Mouse (Mus musculus) frontal cortex, postnatal 14 days (tissue): ENCODE results near the gene Pde4d.

Experiments used
- DNase-seq, 2 experiments: peaks; one replicate each; pipeline ENCODE4 v3.0.0; 2022; ENCODE audit warnings: low spot score in 2 of 2

Pde4d gene

DNA sequence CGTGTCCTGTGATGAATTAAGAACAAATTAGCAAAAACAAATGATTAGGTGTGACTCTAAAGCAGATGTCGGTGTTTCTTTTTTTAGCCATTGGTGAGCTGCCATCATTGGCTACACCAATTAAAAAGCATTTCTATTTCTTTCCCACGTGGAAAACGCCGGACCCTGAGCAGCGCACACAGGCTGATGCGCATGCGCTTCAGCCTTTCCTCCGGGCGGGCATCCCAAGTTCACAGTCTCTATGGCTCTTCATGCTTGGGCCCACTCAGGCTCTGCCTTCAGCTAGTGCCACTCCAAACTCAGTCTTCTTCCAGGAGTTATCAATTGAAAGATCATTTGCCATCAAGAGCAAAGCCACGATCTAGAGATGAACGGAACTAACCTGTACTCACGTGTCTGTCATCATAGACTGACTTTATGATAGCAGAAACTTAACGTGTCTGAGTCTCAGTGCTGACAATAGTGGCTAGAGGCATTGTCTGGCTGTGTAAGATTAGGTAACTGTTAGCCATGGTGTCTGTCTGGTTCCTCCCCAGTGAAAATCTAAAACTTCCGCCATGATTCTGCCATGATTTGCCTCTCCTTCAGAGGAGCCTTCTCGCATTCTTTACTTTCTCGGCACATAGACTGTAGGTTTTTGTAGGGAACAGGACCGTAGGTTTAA is 1175.8 kb downstream of the Pde4d start:
- no peak for DNase-seq

DNA sequence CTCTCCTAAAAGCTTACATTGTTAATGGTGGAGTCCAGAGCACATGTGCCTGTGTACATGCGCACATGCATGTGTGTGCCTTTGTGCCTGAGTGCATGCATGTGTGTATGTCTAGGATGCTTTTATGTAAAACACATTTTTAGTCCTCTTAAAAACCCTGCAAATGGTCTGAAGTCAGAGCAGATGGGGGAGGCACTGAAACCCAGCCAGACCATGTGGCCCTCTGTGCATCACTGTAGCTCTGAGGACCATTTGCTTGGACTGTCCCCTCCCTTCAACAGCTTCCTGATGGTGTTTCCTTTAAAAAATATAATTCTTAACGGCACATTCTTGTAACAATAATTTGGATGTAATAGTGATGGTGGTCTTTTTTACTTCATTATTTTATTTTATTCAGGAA is 1177.5 kb downstream of the Pde4d start:
- no peak for DNase-seq

DNA sequence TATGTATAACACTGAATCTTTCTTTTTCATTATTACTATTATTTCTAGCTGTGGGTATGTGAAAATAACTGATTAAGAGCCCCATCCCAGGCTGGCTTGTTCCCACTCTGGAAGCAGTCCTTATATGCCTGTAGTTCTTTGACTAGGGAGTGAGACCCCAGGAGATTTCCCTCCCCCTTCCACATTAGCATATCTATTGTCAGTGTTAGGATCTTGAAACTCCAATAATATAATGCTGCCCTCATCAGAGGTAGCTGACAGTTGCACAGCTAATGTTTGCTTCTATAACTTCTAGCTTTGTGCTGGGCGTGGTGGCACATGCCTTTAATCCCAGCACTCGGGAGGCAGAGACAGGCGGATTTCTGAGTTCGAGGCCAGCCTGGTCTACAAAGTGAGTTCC is 1178.9 kb downstream of the Pde4d start:
- DNase-seq = no peak

DNA sequence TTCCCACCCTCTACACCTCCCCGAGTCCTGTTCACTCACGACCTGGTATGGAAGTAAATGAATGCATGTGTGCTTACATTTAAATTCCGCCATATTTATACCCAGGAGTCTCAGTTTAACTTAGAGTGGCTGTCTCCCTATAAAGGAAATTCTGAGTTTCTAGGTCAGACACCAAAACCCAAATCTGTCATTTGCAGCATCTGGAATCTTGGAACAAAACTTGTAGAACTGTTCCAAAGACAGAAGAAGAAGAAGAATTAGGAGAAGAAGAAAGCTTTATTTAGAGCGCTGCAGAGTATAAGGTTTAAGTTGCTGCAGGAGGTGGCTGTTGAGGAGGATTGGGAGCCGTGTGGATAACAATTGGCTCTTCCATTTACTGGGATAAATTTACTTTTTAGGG is 1179.5 kb downstream of the Pde4d start:
- no peak for DNase-seq

DNA sequence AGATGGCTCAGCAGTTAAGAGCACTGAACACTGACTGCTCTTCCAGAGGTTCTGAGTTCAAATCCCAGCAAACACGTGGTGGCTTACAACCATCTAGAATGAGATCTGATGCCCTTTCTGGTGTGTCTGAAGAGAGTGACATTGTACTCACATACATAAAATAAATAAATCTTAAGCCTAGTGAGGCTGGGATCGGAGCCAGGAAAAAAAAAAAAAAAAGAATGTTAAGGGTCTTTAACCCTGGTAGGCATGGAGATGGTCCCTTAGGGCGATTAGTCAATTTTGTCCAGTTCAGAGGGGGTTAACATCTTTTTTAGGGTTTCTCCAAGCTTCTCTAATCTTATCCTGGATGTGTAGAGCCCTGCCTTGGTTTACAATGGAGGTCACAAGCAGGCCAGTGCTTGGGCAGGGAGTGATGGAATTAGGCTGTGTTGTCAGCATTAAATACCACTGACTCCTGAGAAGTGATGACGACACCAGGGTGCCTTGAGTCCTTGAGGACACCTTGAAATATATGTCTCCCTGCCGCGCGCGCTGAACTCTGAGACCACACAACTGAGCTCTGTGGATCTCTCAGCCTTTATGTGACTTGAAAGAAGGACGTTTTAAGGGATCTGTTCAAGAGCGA is 1181.8 kb downstream of the Pde4d start:
- DNase-seq = no peak

DNA sequence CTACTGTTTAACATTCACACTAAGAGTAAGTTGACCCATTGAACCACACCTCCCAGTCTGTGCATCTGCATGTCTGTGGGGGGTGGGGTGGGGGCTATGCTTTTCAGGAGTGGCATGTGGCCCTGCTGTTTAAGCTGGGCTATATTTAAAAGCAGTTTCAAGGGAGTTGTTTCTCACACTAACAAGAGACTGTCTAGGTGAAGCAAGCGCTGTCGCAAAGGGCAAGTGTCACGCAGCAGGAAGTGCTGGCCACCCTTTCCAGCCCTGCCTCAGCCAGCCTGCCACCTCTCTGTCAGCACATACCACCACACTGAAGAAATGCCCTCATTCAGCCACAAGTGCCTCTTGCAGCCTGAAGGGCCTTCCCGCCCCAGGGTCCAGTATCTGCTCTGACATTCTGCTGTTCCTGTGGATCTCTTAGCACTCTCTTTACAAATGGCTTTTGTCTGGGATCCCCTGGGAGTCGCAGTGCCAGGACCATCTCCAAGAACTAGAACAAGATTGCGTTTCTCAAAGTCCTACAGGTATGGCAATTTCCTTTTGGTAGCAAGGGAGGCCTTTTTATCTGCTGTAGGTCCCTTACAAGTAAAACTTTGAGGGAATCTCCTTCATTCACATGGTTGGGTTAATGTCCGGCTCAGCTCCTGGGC is 1182.8 kb downstream of the Pde4d start:
- no peak for DNase-seq

DNA sequence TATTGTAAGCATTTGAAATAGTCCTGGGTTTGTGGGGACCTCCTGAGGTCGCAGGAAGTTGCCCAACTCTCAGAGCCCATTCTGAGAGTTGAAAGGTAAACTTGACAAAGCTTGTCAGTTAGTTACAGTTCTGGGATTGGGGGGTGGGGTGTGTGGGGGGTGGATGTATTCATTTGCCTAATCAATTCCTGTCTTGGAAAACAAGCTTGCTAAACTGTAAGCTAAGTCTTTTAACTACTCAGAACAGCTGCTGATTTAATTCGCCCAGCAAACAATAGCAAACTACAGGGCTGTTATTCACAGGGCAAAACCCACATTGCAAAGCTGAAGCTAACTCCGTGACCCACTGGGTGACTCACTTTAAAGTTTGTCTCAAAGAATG is 1183.3 kb downstream of the Pde4d start:
- no peak for DNase-seq

DNA sequence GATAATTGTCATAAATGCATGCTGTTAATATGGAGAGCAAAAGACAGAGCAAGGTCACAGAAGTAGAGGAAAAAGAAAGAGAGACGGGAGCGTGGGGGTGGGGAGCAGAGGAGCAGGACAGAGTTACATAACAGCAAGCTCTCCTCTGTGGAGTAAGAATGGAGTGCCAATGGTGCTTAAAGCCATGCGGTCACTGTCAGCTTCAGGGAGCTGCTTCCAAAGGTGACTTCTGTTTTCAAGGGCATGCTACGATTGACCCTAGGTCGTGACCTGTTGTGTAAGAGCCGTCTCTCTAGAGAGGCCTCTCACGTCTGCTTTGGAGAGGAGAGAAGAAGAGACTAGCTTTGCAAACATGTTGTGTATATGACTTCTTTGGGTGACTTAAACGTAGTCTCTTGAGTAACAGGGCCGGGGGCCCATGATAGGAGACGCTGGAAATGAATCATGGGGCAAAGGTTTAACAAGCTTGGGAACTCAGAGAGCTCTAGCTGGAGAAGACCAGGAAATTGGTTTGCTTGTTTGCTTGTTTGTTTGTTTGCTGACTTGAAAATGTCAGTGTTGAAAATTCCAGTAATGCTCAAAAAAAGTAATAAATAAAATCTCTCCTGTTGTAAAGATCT is 1186.3 kb downstream of the Pde4d start:
- DNase-seq = no peak

DNA sequence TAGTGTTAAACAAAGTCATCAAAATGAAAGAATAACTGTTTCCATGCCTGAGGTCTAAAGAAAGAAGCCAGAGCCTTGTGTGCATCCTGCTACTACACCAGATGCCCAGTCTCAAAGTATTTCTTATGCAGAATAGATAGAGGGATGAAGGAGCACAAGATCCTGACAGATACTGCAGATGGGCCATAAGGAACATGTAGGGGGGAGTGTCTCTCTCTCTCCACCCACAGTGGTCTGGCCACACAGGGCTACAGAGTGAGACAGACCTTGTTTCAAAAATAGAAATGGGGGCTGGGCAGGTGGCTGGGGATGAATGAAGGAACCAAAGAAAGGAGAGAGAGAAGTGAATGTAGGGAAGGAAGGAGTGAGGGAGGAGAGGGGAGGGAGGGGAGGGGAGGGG is 1188.5 kb downstream of the Pde4d start:
- no peak for DNase-seq

DNA sequence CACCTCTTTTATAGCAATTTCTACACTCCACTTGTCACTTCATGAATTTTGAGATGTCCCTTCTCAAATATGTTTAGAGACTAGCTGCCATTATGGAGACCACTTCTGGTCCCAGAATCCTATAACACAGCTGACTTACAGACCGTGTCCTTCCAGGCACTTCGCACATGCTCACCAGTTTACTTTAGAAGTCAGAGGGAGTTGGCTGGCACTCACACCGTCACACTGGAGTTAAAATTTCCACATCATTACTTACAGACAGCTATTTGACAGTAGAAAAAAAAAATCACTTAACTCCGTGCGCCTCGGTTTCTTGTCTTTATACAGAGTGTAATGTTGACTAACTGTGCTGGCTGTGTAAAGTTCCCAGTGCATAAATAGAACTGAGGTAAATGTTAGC is 1189.5 kb downstream of the Pde4d start:
- DNase-seq = no peak

DNA sequence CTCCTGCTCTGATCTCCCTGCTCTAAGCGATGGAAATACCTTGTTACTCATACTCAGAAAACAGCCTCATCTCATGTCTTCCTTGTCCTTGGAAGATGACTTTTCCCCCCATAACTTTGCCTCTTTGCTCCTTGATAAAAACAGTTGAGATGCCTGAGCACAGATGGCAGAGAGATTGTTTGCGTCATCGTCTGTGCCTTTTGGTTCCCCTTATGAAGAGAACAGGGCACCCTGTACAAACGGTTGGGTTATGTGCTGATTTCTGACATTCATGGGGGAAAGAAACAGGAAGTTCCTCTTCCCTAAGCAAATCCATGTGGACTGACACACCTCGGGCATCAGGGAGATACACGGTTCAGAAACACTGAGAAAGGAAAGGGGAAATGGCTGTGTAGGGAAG is 1191.8 kb downstream of the Pde4d start:
- no peak for DNase-seq

DNA sequence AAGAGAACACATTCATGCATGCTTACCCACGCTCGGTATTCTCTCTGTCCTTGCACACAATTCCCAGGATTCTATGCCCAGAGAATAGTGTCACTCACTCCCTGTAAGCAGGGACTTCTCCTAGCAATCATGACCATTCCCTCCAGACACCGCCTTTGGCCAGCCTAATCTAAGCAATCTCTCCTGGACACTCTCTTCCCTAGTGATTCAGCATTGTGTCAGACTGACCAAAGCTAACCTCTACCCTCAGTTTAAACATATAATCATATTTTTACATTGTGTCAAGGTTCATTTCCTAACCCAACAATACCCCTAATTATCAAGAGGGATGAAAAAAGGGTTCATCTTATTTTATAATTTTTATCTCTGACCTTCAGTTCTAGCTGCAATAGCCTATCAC is 1193.7 kb downstream of the Pde4d start:
- no peak for DNase-seq

DNA sequence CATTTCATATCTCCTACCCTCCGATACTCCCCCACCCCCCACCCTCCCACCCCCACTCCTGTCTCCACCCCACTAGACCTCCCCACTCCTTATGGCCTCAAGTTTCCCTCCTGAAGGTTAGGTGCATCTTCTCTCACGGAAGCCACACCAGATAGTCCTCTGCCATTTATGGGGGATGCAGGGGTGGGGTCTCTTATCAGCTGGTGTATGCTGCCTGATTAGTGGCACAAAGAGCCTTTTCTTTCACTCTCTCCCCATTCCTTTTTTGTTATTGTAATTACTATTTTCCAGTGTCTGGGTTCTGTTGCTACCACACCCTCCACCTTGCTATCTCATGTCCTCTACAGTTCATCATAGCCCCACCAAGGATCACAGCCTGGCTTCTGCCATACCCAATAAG is 1194.3 kb downstream of the Pde4d start:
- DNase-seq = no peak

DNA sequence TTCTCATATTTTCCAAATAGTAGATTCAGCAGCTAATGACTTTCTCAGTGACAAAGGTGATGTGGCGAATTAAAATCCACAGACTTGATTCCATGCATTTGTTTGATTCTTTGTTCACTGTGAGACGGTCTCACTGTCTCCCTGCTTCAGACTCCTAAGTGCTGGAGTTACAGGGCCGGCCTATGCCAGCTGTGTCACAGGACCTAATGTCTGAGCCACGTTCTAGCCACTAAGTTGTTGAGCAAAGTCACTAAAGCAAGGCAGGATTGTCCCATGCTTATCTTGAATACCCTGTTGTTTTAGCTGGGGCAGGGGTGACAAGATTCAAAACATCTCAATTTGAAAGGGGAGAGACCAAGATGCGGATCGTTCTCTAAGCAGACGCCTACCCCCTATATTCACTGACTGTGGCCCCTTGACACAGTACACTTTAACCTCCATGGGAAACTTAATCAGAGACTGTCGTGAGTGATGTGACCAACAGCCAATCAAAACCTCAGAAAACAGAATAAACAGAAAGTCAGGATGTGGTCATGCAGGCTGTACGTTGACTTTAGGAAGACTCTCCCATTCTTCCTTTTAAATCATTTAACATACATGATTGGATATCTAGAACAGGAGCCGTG is 1195.6 kb downstream of the Pde4d start:
- no peak for DNase-seq

DNA sequence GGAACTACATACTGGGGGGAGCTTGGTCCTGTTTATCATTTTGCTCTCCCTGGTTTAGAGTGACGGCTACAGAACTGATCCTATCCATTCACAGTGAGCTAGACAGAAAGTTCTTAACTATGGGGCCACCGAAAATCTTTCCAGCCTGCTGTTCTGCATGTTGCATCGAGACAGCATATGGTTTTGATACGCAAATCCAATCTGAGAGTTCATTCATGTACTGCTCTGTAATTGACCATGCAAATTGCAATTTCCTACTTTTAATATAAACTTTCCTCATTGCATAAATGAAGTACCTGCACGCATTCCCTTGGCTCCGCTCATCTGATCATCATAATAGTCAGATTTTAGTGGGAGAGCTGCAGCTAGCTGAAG is 1196.1 kb downstream of the Pde4d start:
- no peak for DNase-seq

DNA sequence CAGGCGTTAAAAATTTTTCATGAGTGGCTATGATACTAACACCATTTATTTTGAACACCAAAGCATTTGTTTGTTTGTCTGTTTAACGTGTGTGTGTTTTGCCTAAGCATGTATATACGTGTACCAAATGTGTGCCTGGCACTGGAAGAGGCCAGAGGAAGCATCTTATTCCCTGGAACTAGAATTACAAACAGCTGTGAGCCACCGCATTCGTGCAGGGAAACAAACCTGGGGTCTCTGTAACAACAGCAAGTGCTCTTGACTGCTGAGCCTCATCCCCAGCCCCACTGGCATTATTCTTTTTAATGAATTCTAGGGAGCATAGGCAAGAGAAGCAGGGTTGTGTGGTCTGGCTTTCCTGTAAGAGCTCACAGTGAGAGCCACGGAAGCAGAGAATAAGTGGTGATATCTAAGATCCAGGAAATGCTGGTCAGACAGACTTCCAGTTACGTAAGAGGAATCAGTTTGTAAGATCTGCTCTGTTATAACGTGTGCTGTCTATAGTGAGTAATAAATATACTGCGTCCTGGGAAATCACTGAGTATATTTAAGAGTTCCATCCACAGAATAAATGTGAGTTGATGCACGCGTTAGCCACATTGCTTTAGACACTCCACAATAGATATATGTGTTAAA is 1197.0 kb downstream of the Pde4d start:
- DNase-seq = no peak

DNA sequence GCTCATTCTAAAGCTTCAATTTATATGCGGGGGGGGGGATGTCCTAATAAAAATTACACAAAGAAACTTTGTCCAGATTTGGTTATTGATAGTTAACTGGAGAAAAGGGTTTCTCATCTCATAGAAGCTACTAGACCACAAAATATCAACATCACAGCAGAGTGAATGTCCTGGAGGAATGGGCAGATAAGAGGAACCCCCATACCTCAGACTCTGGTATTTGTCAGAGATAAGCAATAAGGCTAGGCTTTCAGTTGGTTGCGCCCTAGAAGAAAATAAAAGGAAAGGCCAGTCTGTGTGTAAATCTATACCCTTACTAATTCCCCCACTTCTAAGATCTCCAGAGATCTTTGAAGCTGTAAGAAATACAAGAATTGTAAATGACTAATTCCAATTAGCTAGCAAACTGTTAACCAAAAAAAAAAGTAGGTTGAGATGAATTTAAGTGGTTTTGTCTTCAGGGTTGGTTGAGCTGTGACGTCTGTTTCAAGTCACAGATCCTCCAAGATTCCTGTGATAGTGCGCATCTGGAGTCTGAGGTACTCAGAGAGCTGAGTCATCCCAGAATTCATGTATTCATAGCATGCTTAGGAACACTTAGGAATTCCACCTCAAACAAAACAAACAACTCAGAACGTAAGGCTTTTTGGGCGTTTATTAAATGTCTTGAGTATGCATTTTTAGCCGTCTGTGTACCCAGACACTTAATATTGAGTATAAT is 1197.9 kb downstream of the Pde4d start:
- DNase-seq = no peak

DNA sequence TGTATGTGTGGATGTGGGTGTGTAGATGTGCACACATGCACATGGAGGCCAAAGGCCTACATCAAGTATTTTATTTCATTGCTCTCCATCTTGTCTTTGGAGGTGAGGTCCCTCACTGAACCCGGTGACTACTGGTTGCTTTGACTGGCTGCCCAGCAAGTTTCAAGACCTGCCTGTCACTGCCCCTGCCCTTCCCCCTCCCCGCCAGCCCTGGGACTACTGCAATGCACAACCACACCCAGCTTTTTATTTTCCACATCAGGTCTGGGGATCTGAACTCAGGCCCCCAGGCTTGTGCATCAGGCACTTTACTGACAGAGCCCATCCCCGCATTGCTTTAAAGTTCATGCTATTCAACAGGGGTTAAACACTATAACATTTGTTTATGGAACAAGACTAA is 1198.6 kb downstream of the Pde4d start:
- no peak for DNase-seq

DNA sequence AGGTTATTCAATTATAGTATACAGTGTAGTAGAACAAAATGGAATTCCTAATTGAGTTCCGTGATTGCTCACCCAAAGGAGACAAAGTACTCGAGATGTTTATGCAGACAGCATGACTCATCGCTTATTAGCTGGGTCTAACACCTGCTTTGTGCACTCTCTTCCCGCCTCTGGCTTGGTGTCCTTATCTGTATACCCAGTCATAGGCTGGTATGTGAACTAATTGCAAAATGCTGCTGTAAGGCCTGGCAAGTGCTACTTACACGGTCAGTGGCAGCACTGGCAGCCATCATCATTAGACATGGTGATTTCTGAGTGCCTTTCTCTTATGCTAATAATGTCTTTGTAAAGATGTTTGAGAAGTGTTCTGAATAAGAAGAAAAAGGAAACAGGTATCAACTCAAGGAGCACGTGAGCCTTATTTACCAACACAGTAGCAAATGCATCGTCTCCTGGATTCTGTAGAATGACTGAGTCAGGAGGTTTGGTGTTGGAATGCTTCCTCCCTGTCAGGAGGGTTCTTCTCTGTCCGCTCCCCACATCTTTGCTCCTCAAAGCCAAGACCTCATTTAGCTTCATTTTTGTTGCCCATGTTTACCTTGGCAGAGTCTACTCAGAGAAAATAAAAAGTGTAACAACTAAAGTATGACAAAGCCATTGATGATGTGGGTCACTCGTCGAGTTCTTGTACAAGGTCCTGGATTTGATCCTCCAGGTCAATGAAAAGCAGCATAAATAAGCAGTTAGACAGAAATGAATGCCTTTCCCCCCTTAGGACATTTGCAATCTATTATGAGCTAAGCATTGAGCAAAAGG is 1202.2 kb downstream of the Pde4d start:
- no peak for DNase-seq

DNA sequence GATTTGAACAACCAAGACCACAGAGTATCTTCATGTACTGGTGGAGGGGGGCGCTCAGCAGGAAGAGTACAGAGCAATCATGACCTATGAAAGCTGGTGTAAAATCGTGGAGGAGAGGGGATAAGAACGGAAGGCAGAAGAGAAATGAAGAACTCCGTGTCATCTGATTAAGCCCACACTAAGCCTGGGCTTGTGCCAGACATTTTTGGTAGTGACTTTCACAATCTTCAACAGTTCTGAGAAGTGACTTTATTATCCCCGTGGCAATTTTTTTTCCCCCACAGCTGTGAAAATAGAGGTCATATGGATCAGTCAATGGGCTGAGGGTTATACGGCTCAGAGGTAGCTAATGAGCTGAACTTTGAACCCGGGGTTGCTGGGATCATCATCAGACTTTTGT is 1202.9 kb downstream of the Pde4d start:
- DNase-seq = no peak

DNA sequence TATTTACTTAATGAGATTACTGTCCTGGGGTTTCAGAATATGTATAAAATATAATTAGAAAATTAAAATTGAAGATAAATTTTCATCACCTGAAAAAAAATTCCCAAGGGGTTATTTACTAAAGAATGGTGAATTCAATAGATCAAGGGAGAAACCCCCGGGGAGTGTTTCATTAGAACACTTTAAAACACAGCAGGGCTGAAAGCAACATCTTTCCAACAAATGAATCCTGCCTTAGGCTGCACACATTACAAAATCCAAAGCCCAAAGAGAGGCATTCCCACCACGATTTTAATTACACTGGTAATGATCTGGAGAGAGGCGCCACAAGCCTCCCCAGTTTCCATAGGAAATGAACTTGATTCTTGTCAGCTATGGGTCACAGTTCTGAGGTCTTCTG is 1205.6 kb downstream of the Pde4d start:
- no peak for DNase-seq
